Mouse (Mus musculus) MEL (cell line): ENCODE measurements at regions not wholly inside any gene's neighbourhood (a gene's known extent, or its start where the extent isn't known, plus 50 kb on each side); places are given as distances from the start of the nearest gene placed in this dataset.

ENCODE experiments used
- DNase-seq: peaks from one replicate; pipeline ENCODE4 v3.0.0; 2011; ENCODE audit warnings: low read depth, low spot score
- H3K27ac ChIP-seq: 2 replicates; pipeline ENCODE4 v1.5.1; 2012; ENCODE audit warnings: low read depth, mild to moderate bottlenecking, control low read depth, low read length, moderate library complexity; ENCODE audit not compliant: control insufficient read depth
- H3K27me3 ChIP-seq, 2 experiments: fragments of 150-350 bp in 1 of 2; sonication (generic) in 1 of 2; 2 replicates each; pipeline ENCODE4 v1.6.1; 2012; ENCODE audit warnings: low read length in 2 of 2, mild to moderate bottlenecking in 2 of 2, improper control_type of control experiment in 1 of 2, moderate library complexity in 1 of 2; ENCODE audit not compliant: insufficient read depth in 2 of 2, control insufficient read depth in 1 of 2
- H3K36me3 ChIP-seq, 2 experiments: 2 replicates each; pipeline ENCODE4 v1.6.1; 2012 to 2014; ENCODE audit warnings: low read length in 2 of 2, improper control_type of control experiment in 1 of 2, inconsistent platforms in 1 of 2, mild to moderate bottlenecking in 1 of 2; ENCODE audit not compliant: insufficient read depth in 2 of 2, control insufficient read depth in 1 of 2
- H3K4me1 ChIP-seq, 2 experiments: fragments of 150-350 bp in 1 of 2; sonication (generic) in 1 of 2; 2 replicates each; pipeline ENCODE4 v1.6.1; 2012; ENCODE audit warnings: low read length in 2 of 2, improper control_type of control experiment in 1 of 2, mild to moderate bottlenecking in 1 of 2; ENCODE audit not compliant: insufficient read depth in 2 of 2, control insufficient read depth in 1 of 2
- H3K4me3 ChIP-seq, 2 experiments: fragments of 150-350 bp in 1 of 2; sonication (generic) in 1 of 2; 2 replicates each; pipeline ENCODE4 v1.5.1; 2012; ENCODE audit warnings: low read depth in 2 of 2, low read length in 2 of 2, mild to moderate bottlenecking in 2 of 2, moderate library complexity in 2 of 2, control low read depth in 1 of 2, improper control_type of control experiment in 1 of 2; ENCODE audit not compliant: control insufficient read depth in 1 of 2, insufficient read depth in 1 of 2
- H3K79me2 ChIP-seq: 2 replicates; pipeline ENCODE4 v1.6.1; 2012; ENCODE audit warnings: mild to moderate bottlenecking, low read length, moderate library complexity; ENCODE audit not compliant: control insufficient read depth, poor library complexity, insufficient read depth
- H3K9ac ChIP-seq: 2 replicates; pipeline ENCODE4 v1.6.1; 2012; ENCODE audit warnings: low read depth, mild to moderate bottlenecking, control low read depth, low read length, moderate library complexity; ENCODE audit not compliant: control insufficient read depth, poor library complexity, severe bottlenecking
- H3K9me3 ChIP-seq: fragments of 150-350 bp; sonication (generic); replicated peaks from 2 replicates; pipeline ENCODE4 v1.6.1; 2012; ENCODE audit warnings: mild to moderate bottlenecking, low read length, improper control_type of control experiment, moderate library complexity; ENCODE audit not compliant: insufficient read depth
- CHD1 ChIP-seq: IDR thresholded peaks from 2 replicates; pipeline ENCODE4 v1.6.1; 2012; ENCODE audit warnings: low read depth, mild to moderate bottlenecking, inconsistent platforms, low read length, improper control_type of control experiment
- CHD2 ChIP-seq: IDR thresholded peaks from 2 replicates; pipeline ENCODE4 v1.6.1; 2011; ENCODE audit warnings: low read length, improper control_type of control experiment
- CTCF ChIP-seq, 3 experiments: IDR thresholded peaks in 2 of 3; conservative IDR thresholded peaks in 1 of 3; 2 replicates each; pipeline ENCODE4 v1.5.1; 2011 to 2012; ENCODE audit warnings: low read length in 3 of 3, low read depth in 2 of 3, mild to moderate bottlenecking in 2 of 3, improper control_type of control experiment in 1 of 3, inconsistent platforms in 1 of 3, mixed read lengths in 1 of 3, moderate library complexity in 1 of 3; ENCODE audit not compliant: control insufficient read depth in 1 of 3, insufficient read depth in 1 of 3, poor library complexity in 1 of 3, severe bottlenecking in 1 of 3
- ELF1 ChIP-seq: IDR thresholded peaks from 2 replicates; pipeline ENCODE4 v1.6.1; 2014; ENCODE audit warnings: low read depth, mild to moderate bottlenecking, inconsistent platforms, low read length, improper control_type of control experiment, moderate library complexity
- EP300 ChIP-seq, 2 experiments: IDR thresholded peaks; 2 replicates each; pipeline ENCODE4 v1.6.1; 2011; ENCODE audit warnings: improper control_type of control experiment in 2 of 2, low read length in 2 of 2, low read depth in 1 of 2, mild to moderate bottlenecking in 1 of 2
- GABPA ChIP-seq: IDR thresholded peaks from 2 replicates; pipeline ENCODE4 v1.6.1; 2012; ENCODE audit warnings: low read depth, mild to moderate bottlenecking, inconsistent platforms, low read length, improper control_type of control experiment, moderate library complexity
- GATA1 ChIP-seq: IDR thresholded peaks from 2 replicates; pipeline ENCODE4 v1.6.1; 2011; ENCODE audit warnings: low read depth, low read length, improper control_type of control experiment
- HCFC1 ChIP-seq: IDR thresholded peaks from 2 replicates; pipeline ENCODE4 v1.6.1; 2012; ENCODE audit warnings: low read depth, mild to moderate bottlenecking, inconsistent platforms, low read length, improper control_type of control experiment, moderate library complexity
- JUND ChIP-seq: IDR thresholded peaks from 2 replicates; pipeline ENCODE4 v1.6.1; 2011; ENCODE audit warnings: low read depth, mild to moderate bottlenecking, improper control_type of control experiment, low read length
- KAT2A ChIP-seq: conservative IDR thresholded peaks from 2 replicates; pipeline ENCODE4 v1.6.1; 2012; ENCODE audit warnings: low read depth, low read length, improper control_type of control experiment, inconsistent platforms
- MAFK ChIP-seq: IDR thresholded peaks from 2 replicates; pipeline ENCODE4 v1.6.1; 2011; ENCODE audit warnings: low read depth, mild to moderate bottlenecking, low read length, improper control_type of control experiment, borderline replicate concordance
- MAX ChIP-seq: IDR thresholded peaks from 2 replicates; pipeline ENCODE4 v1.6.1; 2011; ENCODE audit warnings: low read length, improper control_type of control experiment
- MEF2A ChIP-seq: IDR thresholded peaks from 2 replicates; pipeline ENCODE4 v1.6.1; 2014; ENCODE audit warnings: low read depth, mild to moderate bottlenecking, inconsistent platforms, low read length, improper control_type of control experiment; ENCODE audit not compliant: poor library complexity, insufficient replicate concordance, severe bottlenecking; ENCODE audit errors: extremely low read depth
- MXI1 ChIP-seq: IDR thresholded peaks from 2 replicates; pipeline ENCODE4 v1.6.1; 2011; ENCODE audit warnings: mild to moderate bottlenecking, low read depth, low read length, improper control_type of control experiment
- MYB ChIP-seq: IDR thresholded peaks from 2 replicates; pipeline ENCODE4 v1.6.1; 2011; ENCODE audit warnings: mild to moderate bottlenecking, low read depth, low read length, improper control_type of control experiment
- POLR2A ChIP-seq, 2 experiments: IDR thresholded peaks; 2 replicates each; pipeline ENCODE4 v1.6.1; 2011 to 2012; ENCODE audit warnings: low read length in 2 of 2, mild to moderate bottlenecking in 2 of 2, control low read depth in 1 of 2, improper control_type of control experiment in 1 of 2, low read depth in 1 of 2, moderate library complexity in 1 of 2; ENCODE audit not compliant: control insufficient read depth in 1 of 2, insufficient read depth in 1 of 2, poor library complexity in 1 of 2
- POLR2AphosphoS2 ChIP-seq: IDR thresholded peaks from 2 replicates; pipeline ENCODE4 v1.6.1; 2011; ENCODE audit warnings: low read length, improper control_type of control experiment
- RAD21 ChIP-seq: IDR thresholded peaks from 2 replicates; pipeline ENCODE4 v1.6.1; 2011; ENCODE audit warnings: mild to moderate bottlenecking, low read depth, low read length, improper control_type of control experiment
- SMC3 ChIP-seq: IDR thresholded peaks from 2 replicates; pipeline ENCODE4 v1.6.1; 2011; ENCODE audit warnings: low read depth, low read length, improper control_type of control experiment
- TBP ChIP-seq: IDR thresholded peaks from 2 replicates; pipeline ENCODE4 v1.8.0; 2011; ENCODE audit warnings: low read depth, low read length, improper control_type of control experiment
- TCF12 ChIP-seq: IDR thresholded peaks from 2 replicates; pipeline ENCODE4 v1.6.1; 2014; ENCODE audit warnings: low read depth, mild to moderate bottlenecking, inconsistent platforms, low read length, improper control_type of control experiment, moderate library complexity
- UBTF ChIP-seq: IDR thresholded peaks from 2 replicates; pipeline ENCODE4 v1.6.1; 2012; ENCODE audit warnings: low read depth, mild to moderate bottlenecking, inconsistent platforms, low read length, improper control_type of control experiment, moderate library complexity, borderline replicate concordance; ENCODE audit not compliant: insufficient read depth
- USF1 ChIP-seq: IDR thresholded peaks from 2 replicates; pipeline ENCODE4 v1.6.1; 2014; ENCODE audit warnings: low read depth, mild to moderate bottlenecking, inconsistent platforms, low read length, improper control_type of control experiment, moderate library complexity
- USF2 ChIP-seq, 2 experiments: IDR thresholded peaks; 2 replicates each; pipeline ENCODE4 v1.6.1; 2011 to 2012; ENCODE audit warnings: improper control_type of control experiment in 2 of 2, low read length in 2 of 2, borderline replicate concordance in 1 of 2, inconsistent platforms in 1 of 2, low read depth in 1 of 2, mild to moderate bottlenecking in 1 of 2; ENCODE audit not compliant: insufficient read depth in 1 of 2
- ZNF384 ChIP-seq: IDR thresholded peaks from 2 replicates; pipeline ENCODE4 v1.6.1; 2012; ENCODE audit warnings: low read depth, mild to moderate bottlenecking, inconsistent platforms, low read length, improper control_type of control experiment

GRCm38 (mm10) chr4:62872562-62872961 is 92.8 kb upstream of the Zfp618 start:
- Histone ChIP-seq H3K4me3 (no peak overlapping the region), H3K9me3 (no peaks in the 10 kb centered on the region), H3K4me1 (no peaks in the 10 kb centered on the region), H3K36me3 (no peaks in the 10 kb centered on the region), H3K9ac (no peak overlapping the region), H3K79me2 (no peaks in the 10 kb centered on the region), H3K27me3 (no peaks in the 10 kb centered on the region), H3K27ac (no peak overlapping the region)
- DNase-seq = no peak
- no peak for TF ChIP-seq GABPA
- TF ChIP-seq, all 39 proteins: peak for 0

- Histone ChIP-seq H3K27ac (no peak overlapping the region), H3K4me3 (no peak overlapping the region), H3K9me3 (no peaks in the 10 kb centered on the region), H3K36me3 (no peaks in the 10 kb centered on the region), H3K9ac (no peak overlapping the region), H3K79me2 (no peaks in the 10 kb centered on the region), H3K4me1 (no peaks in the 10 kb centered on the region), H3K27me3 (no peaks in the 10 kb centered on the region)
- DNase-seq = no peak
- no peak for TF ChIP-seq ZNF384
- TF ChIP-seq UBTF = no peak
- no peak for TF ChIP-seq EP300 (IDR thresholded peaks at IDR 0.05; ENCODE audit: low read depth in 1 of 2, low read length in 2 of 2)
- TF ChIP-seq TBP = no peak
- no peak for TF ChIP-seq POLR2AphosphoS2
- no peak for TF ChIP-seq CHD1
- no peak for TF ChIP-seq MYB
- TF ChIP-seq MEF2A = no peak
- no peak for TF ChIP-seq MAFK
- TF ChIP-seq JUND = no peak
These were observed 91.4 kb upstream of the Zfp618 start for GRCm38 (mm10) chr4:62873986-62874385.

- Histone ChIP-seq H3K9me3 (no peaks in the 10 kb centered on the region), H3K4me1 (no peaks in the 10 kb centered on the region), H3K27ac (no peak overlapping the region), H3K79me2 (no peaks in the 10 kb centered on the region), H3K9ac (no peak overlapping the region), H3K4me3 (no peak overlapping the region), H3K27me3 (no peaks in the 10 kb centered on the region), H3K36me3 (no peaks in the 10 kb centered on the region)
- no peak for DNase-seq
- TF ChIP-seq KAT2A = no peak
- TF ChIP-seq CHD2 = no peak
- TF ChIP-seq MAX = no peak
- no peak for TF ChIP-seq MAFK
- TF ChIP-seq CTCF (IDR thresholded peaks at IDR 0.05 in 2 of 3, conservative IDR thresholded peaks at IDR 0.05 in 1 of 3; ENCODE audit: control insufficient read depth in 1 of 3, insufficient read depth in 1 of 3, low read depth in 2 of 3, low read length in 3 of 3, poor library complexity in 1 of 3, severe bottlenecking in 1 of 3) = no peak
- no peak for TF ChIP-seq TCF12
- no peak for TF ChIP-seq HCFC1
- TF ChIP-seq TBP = no peak
- no peak for TF ChIP-seq ELF1
- TF ChIP-seq UBTF = no peak
- TF ChIP-seq POLR2A (IDR thresholded peaks at IDR 0.05; ENCODE audit: control insufficient read depth in 1 of 2, insufficient read depth in 1 of 2, low read depth in 1 of 2, low read length in 2 of 2, poor library complexity in 1 of 2) = no peak
- TF ChIP-seq USF1 = no peak
- no peak for TF ChIP-seq USF2 (IDR thresholded peaks at IDR 0.05; ENCODE audit: borderline replicate concordance in 1 of 2, insufficient read depth in 1 of 2, low read depth in 1 of 2, low read length in 2 of 2)
- TF ChIP-seq POLR2AphosphoS2 = no peak
- TF ChIP-seq SMC3 = no peak
- TF ChIP-seq RAD21 = no peak
- no peak for TF ChIP-seq GATA1
- TF ChIP-seq MXI1 = no peak
These were observed 87.3 kb upstream of the Zfp618 start for GRCm38 (mm10) chr4:62878063-62878462.
